Mouse (Mus musculus) midbrain, embryonic 12.5 days (tissue): Measurements from ENCODE around the gene Slc30a10. TPM values are rescaled to one million over a fixed set of nuclear protein-coding genes. Genes with fewer than 3 reads are reported as not detected.

Source experiments
- ATAC-seq: fragments of 200-750 bp; cut with Nextera tagmentation; 2 replicates; pipeline ENCODE4 v1.8.0; 2017; ENCODE audit warnings: low read depth, moderate TSS enrichment, moderate library complexity; ENCODE audit not compliant: low FRiP score
- H3K27ac ChIP-seq: fragments of 300-500 bp; sonication (generic); replicated peaks from 2 replicates; pipeline ENCODE4 v1.5.1; 2016; ENCODE audit warnings: mild to moderate bottlenecking
- H3K27me3 ChIP-seq: fragments of 300-500 bp; sonication (generic); 2 replicates; pipeline ENCODE4 v1.6.1; 2016; ENCODE audit warnings: mild to moderate bottlenecking
- H3K36me3 ChIP-seq: fragments of 300-500 bp; sonication (generic); 2 replicates; pipeline ENCODE4 v1.6.1; 2016
- H3K4me1 ChIP-seq: fragments of 300-500 bp; sonication (generic); 2 replicates; pipeline ENCODE4 v1.6.1; 2016
- H3K4me2 ChIP-seq: fragments of 300-500 bp; sonication (generic); replicated peaks from 2 replicates; pipeline ENCODE4 v1.6.1; 2016; ENCODE audit warnings: mild to moderate bottlenecking, moderate library complexity
- H3K4me3 ChIP-seq: fragments of 300-500 bp; sonication (generic); 2 replicates; pipeline ENCODE4 v1.5.1; 2016; ENCODE audit warnings: mild to moderate bottlenecking
- H3K9ac ChIP-seq: fragments of 300-500 bp; sonication (generic); replicated peaks from 2 replicates; pipeline ENCODE4 v1.6.1; 2016; ENCODE audit warnings: mild to moderate bottlenecking, moderate library complexity
- H3K9me3 ChIP-seq: fragments of 300-500 bp; sonication (generic); 2 replicates; pipeline ENCODE4 v1.6.1; 2016; ENCODE audit warnings: mild to moderate bottlenecking
- WGBS: fragments of 180-500 bp; shearing (Covaris S2); methylation state at CpG from one replicate; pipeline ENCODE4 v1.1.7; 2016; 5-methylcytosine and 5-hydroxymethylcytosine counted together
- polyA plus RNA-seq: library from polyadenylated mRNA; unstranded; fragments of >200 nt; fragmentation: Nextera tagmentation; extraction: Ambion mirVana; gene quantifications from 2 replicates; pipeline ENCODE4 v1.2.1, GENCODE M21; 2016

Slc30a10 gene
- polyA plus RNA-seq, 1 experiment from 2014 or later = 1.4 TPM

DNA sequence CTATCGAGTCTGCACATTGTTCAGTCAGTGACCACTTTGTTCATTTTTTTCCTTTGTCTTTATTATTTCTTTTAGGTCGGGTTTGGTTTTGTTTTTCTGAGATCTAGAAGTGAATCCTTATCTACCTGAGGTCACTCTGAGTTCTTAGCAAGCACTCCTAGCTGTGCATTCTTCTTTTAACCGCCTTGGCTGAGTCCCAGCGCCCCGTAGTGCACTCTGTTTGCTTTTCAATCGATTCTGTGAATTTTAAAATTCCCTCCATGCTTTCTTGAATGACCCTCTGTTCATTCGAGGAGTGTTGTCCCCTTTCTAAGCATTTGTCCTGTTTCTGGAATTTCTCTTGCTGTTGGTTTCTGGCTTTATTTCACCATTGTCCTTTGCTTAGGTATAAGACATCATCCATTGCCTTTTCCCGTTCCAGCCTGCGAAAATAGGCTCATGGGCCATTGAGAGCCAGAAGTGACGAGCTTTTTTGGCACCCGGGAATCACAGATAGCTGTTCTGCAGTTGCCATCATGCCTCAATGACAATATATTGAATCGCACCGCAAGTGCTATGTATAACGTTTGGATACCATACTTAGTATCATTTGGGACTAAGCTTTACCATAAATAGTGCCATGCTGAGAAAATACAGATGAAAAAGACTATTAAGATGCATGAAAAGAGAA, 42.3 kb downstream of the Slc30a10 start:
- WGBS = 69% methylated on average over 14 of the region's 14 CpGs
- Histone ChIP-seq H3K9ac (no peak overlapping the region), H3K36me3 (no peaks in the 10 kb centered on the region), H3K4me1 (peaks cover 9% of the 10 kb centered on the region), H3K4me3 (no peak overlapping the region), H3K4me2 (no peak overlapping the region), H3K27me3 (no peaks in the 10 kb centered on the region), H3K9me3 (no peaks in the 10 kb centered on the region), H3K27ac (no peak overlapping the region)
- ATAC-seq = no peak

DNA sequence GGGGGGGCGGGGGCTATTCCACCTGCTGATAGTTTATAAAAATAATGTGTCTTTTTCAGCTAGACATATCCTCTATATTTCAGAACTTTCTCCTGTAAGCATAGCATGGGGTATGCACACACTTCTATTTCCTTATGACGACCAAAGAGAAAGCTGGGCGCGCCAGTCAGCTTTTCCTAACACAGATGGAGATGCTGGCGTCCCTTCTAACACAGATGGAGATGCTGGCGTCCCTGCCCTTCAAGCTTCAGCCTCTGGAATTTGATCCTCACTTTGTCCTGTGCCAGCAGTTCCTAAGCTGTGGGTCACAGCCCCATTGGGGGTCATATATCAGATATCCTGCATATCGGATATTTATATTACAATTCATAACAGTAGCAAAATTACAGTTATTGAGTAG, 46.0 kb downstream of the Slc30a10 start:
- no peak for ATAC-seq
- H3K36me3 ChIP-seq = no peaks in the 10 kb centered on the region
- no peak overlapping the region for H3K4me2 ChIP-seq
- peaks cover 2% of the 10 kb centered on the region; the same call in 1 of the 2 replicates for H3K27me3 ChIP-seq
- H3K4me1 ChIP-seq = no peaks in the 10 kb centered on the region; the same call in 1 of the 2 replicates
- H3K4me3 ChIP-seq = no peak overlapping the region
- H3K27ac ChIP-seq = no peak overlapping the region
- 77% methylated on average over 7 of the region's 7 CpGs for WGBS
- H3K9me3 ChIP-seq = no peaks in the 10 kb centered on the region
- no peak overlapping the region for H3K9ac ChIP-seq

DNA sequence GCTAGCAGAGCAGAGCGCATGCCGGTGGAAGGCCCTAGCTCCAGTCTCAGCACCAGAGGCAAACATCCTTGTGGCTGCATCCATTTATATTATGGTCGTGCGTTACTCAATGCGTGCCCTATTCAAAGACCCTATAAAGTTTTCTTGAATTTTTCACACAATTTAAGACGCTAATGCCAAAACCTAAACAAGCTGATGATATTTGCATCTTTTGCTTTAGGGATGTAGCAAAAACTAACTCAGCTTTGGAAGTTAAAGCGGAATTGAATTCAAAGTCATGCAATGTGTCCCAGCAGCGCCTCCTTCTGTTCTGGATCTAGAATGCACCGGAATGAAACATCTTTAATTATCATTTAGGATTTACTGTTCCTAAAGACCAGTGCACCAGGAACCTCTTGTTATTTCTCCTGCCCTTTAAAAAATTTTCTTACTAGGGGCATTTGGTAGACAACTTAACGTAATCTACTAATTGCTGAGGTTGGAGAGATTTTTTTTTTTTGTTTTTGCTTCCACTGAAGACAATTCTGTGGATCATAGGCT, 47.2 kb downstream of the Slc30a10 start:
- WGBS = 33% methylated on average over 10 of the region's 10 CpGs

DNA sequence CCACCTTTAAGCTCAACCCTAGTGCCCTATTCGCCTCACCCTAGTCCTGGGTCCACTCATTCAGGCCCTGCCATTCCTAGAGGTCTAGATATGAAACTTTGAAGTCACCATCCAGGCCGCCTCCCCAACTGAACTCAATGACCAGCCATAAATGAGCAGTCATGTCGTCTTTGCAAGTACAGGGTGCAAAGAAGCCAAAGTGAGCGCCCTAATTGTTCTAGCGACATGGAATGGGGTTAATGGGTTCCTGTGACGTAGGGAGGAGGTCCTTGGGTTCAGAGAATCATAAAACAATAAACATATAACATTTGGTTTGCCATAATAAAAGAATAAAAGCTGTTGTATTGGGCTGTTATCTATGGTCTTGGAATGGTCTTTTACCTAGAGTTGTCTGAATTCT, 47.9 kb downstream of the Slc30a10 start:
- H3K9ac ChIP-seq = no peak overlapping the region
- no peak overlapping the region for H3K27ac ChIP-seq
- WGBS = 65% methylated on average over 6 of the region's 6 CpGs
- ATAC-seq = no peak
- H3K36me3 ChIP-seq = no peaks in the 10 kb centered on the region
- no peak overlapping the region for H3K4me3 ChIP-seq
- H3K9me3 ChIP-seq = no peaks in the 10 kb centered on the region
- H3K4me1 ChIP-seq = no peaks in the 10 kb centered on the region
- H3K4me2 ChIP-seq = no peak overlapping the region
- peaks cover 2% of the 10 kb centered on the region; the same call in 1 of the 2 replicates for H3K27me3 ChIP-seq

More for the DNA sequence above, 47.2 kb downstream of the Slc30a10 start:
- Histone ChIP-seq H3K4me2 (no peak overlapping the region), H3K36me3 (no peaks in the 10 kb centered on the region), H3K27me3 (peaks cover 2% of the 10 kb centered on the region; the same call in 1 of the 2 replicates), H3K4me3 (no peak overlapping the region), H3K4me1 (no peaks in the 10 kb centered on the region; the same call in 1 of the 2 replicates), H3K27ac (no peak overlapping the region), H3K9me3 (no peaks in the 10 kb centered on the region), H3K9ac (no peak overlapping the region)
- no peak for ATAC-seq

DNA sequence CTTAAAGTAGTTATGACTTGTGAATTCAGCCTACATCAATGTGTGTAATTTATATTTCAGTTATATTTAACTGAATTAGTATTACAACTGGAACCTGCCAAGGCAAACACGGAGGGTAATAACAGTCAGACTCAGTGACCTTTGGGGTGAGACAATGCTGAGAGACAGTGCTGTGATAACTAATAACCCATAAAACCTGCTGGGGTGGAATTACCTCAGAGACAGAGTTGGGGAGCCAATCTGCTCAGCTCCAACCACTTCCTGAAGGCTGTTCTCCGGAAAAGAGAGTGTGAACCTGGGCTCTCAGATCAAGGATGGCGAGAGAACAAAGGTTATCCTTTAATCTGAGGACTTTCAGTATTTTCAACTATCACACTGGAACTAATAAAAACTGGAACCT, 54.4 kb downstream of the Slc30a10 start:
- Histone ChIP-seq H3K27ac (no peak overlapping the region), H3K4me1 (no peaks in the 10 kb centered on the region), H3K9ac (no peak overlapping the region), H3K36me3 (no peaks in the 10 kb centered on the region), H3K9me3 (no peaks in the 10 kb centered on the region), H3K4me2 (no peak overlapping the region), H3K4me3 (no peak overlapping the region), H3K27me3 (peaks cover 2% of the 10 kb centered on the region; the same call in 1 of the 2 replicates)
- WGBS = 80% methylated on average over 3 of the region's 3 CpGs
- ATAC-seq = no peak

DNA sequence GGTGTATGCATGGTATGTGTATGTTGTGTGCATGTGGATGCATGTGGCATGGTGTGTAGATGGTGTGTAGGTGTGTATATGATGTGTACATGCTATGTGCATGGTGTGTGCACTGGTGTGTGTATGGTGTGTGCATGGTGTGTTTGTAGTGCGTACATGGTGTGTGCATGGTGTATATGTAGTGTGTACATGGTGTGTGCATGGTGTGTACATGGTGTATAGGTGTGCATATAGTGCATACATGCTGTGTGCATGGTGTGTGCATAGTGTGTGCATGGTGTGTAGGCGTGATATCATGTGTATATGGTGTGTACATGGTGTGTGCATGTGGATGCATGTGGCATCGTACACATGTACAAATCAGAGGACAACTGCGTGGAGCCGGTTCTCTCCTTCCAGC, 56.7 kb downstream of the Slc30a10 start:
- Histone ChIP-seq H3K4me3 (no peak overlapping the region), H3K9ac (no peak overlapping the region), H3K4me2 (no peak overlapping the region), H3K9me3 (no peaks in the 10 kb centered on the region), H3K4me1 (no peaks in the 10 kb centered on the region), H3K27me3 (no peaks in the 10 kb centered on the region), H3K27ac (no peak overlapping the region), H3K36me3 (no peaks in the 10 kb centered on the region)
- WGBS = 86% methylated on average over 5 of the region's 5 CpGs
- ATAC-seq = no peak

DNA sequence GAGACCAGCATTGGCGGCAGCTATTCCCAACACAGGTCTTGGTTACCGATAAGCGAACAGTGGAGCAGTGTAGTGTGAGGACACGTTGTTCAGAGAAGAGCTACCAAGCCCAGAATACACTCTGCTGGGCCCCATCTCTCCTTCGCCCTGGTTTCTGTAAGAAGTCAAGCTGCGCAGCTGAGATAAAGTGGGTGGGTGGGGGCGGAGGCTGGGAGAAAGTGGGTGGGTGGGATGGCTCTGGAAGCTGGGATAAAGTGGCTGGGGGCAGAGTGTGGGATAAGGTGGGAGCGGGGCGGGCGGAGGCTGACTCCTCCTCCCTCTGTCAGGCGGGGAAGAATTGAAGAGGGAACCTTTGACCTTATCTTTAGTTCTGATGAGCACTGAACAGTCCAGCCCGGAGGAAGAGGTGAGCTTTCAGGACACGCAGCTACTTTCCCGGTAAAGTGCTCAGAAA, 60.9 kb downstream of the Slc30a10 start:
- no peaks in the 10 kb centered on the region for H3K27me3 ChIP-seq
- WGBS = 74% methylated on average over 14 of the region's 14 CpGs
- no peak overlapping the region for H3K4me2 ChIP-seq
- no peaks in the 10 kb centered on the region for H3K9me3 ChIP-seq
- H3K9ac ChIP-seq = no peak overlapping the region
- no peak overlapping the region for H3K27ac ChIP-seq
- no peaks in the 10 kb centered on the region for H3K4me1 ChIP-seq
- H3K4me3 ChIP-seq = no peak overlapping the region
- no peaks in the 10 kb centered on the region for H3K36me3 ChIP-seq
- ATAC-seq = no peak

DNA sequence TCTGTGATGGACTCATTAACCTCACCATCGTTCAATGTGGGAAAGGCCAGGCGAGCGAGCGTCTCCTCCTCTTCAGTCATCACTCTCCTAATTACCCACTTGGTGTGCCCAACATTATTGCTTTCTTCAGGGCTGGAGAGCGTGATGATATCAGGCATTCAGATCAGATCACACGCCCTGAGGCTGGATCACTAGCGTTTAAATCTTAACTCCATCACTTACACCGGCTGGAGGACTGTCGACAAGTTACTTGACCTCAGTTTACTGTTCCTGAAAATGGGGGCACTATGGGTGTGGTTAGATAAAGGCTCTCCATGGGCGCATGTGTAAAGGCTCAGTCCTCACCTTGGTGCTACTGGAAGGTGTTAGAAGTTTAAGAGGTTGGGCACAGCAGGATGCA, 61.4 kb downstream of the Slc30a10 start:
- WGBS = 74% methylated on average over 10 of the region's 10 CpGs
- no peaks in the 10 kb centered on the region for H3K9me3 ChIP-seq
- ATAC-seq = no peak

DNA sequence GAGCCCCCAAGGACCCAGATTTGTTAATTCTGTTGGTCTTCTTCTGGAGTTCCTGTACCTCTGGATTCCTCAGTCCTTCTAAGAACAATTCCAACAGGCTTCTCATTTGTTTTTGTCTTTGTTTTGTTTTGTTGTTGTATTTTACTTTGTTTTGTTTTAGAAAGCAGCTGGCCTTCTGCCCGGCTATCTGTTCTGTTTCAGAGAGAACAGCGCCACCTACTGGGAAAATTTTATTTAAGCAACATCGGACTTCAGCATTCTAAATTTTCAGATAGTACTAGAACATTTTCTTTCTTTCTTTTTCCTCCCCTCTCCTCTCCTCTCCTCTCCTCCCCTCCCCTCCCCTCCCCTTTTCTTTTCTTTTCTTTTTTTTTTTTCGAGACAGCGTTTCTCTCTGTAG, 62.9 kb downstream of the Slc30a10 start:
- Histone ChIP-seq H3K4me3 (no peak overlapping the region), H3K4me1 (no peaks in the 10 kb centered on the region), H3K9me3 (no peaks in the 10 kb centered on the region), H3K9ac (no peak overlapping the region), H3K27ac (no peak overlapping the region), H3K4me2 (no peak overlapping the region), H3K27me3 (no peaks in the 10 kb centered on the region), H3K36me3 (no peaks in the 10 kb centered on the region)
- WGBS = 8% methylated on average over 3 of the region's 5 CpGs
- ATAC-seq = no peak

More for the DNA sequence above, 61.4 kb downstream of the Slc30a10 start:
- no peak overlapping the region for H3K9ac ChIP-seq
- no peak overlapping the region for H3K4me2 ChIP-seq
- H3K36me3 ChIP-seq = no peaks in the 10 kb centered on the region
- no peaks in the 10 kb centered on the region for H3K27me3 ChIP-seq
- no peak overlapping the region for H3K27ac ChIP-seq
- H3K4me1 ChIP-seq = no peaks in the 10 kb centered on the region
- no peak overlapping the region for H3K4me3 ChIP-seq

Other genes starting within 250 kb of the Slc30a10 start
- 23.9 and 25.7 TPM in 2 replicates for gene Iars2, start 125.5 kb upstream of the Slc30a10 start, polyA plus RNA-seq
- 29.7 and 34.4 TPM in 2 replicates for gene Bpnt1, start 122.7 kb upstream of the Slc30a10 start, polyA plus RNA-seq
- gene Eprs, start 91.8 kb upstream of the Slc30a10 start, polyA plus RNA-seq = 130 and 136 TPM in 2 replicates